Mouse (Mus musculus): Measurements from ENCODE around the gene Ak2. TPM values are rescaled to one million over a fixed set of nuclear protein-coding genes. Genes with fewer than 3 reads are reported as not detected.

The Ak2 gene
- total and polyA plus RNA-seq, 2 experiments from 2014 or later: 58.6 to 148 TPM

GRCm38 (mm10) chr4:129000786-129001185 is 9.0 kb downstream of the Ak2 start:
- Histone ChIP-seq H3K4me1 (ENCODE audit: control insufficient read depth, insufficient read depth) (no peaks in the 10 kb centered on the region; the same call in 1 of the 2 replicates), H3K9ac (replicated peaks; ENCODE audit: low read depth, low read length) (no peak overlapping the region), H3K4me3 (ENCODE audit: low read depth, low read length) (no peak overlapping the region), H3K36me3 (replicated peaks; ENCODE audit: control insufficient read depth, insufficient read depth, low read length) (peaks cover 66% of the 10 kb centered on the region), H3K4me2 (ENCODE audit: low read depth, low read length) (no peak overlapping the region), H3K9me3 (replicated peaks; ENCODE audit: control insufficient read depth, low read length) (no peaks in the 10 kb centered on the region), H3K27me3 (ENCODE audit: control insufficient read depth, insufficient read depth, low read length) (no peaks in the 10 kb centered on the region), H3K27ac (ENCODE audit: low read depth) (no peak overlapping the region)
- 62% methylated on average over 3 of the region's 3 CpGs for WGBS
- no peak for ATAC-seq (ENCODE audit: insufficient read depth, low read depth)
- no peak for TF ChIP-seq CTCF (IDR thresholded peaks at IDR 0.05; ENCODE audit: low read depth)
- no peak for TF ChIP-seq EP300 (IDR thresholded peaks at IDR 0.05; ENCODE audit: low read depth)
- DNase-seq (ENCODE audit: low spot score): no peak

DNA sequence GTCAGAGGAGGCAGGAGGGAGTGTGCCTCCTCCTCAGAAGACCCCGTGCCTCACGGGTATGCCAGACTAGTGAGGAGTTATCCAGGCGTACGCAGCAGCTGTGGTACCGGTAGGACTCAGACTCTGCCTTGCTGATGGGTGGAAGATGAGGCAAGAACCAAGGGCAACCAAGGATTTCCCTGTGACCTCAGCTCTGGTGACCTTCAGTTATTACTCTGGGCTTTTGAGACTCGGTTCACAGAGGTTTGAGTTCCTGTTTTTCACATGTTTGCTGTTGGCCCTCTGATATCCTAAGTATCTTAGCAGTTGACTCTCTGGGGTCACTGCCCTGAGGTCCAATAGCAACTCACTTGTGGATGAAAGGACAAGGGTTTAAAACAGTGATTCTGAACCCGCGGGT is 12.0 kb downstream of the Ak2 start:
- Histone ChIP-seq H3K9me3 (replicated peaks; ENCODE audit: control insufficient read depth, low read length) (no peaks in the 10 kb centered on the region), H3K9ac (replicated peaks; ENCODE audit: low read depth, low read length) (no peak overlapping the region), H3K27ac (ENCODE audit: low read depth) (no peak overlapping the region), H3K4me3 (ENCODE audit: low read depth, low read length) (no peak overlapping the region), H3K4me2 (ENCODE audit: low read depth, low read length) (no peak overlapping the region), H3K4me1 (ENCODE audit: control insufficient read depth, insufficient read depth) (no peaks in the 10 kb centered on the region), H3K36me3 (replicated peaks; ENCODE audit: control insufficient read depth, insufficient read depth, low read length) (peaks cover 90% of the 10 kb centered on the region), H3K27me3 (ENCODE audit: control insufficient read depth, insufficient read depth, low read length) (no peaks in the 10 kb centered on the region)
- 79% methylated on average over 8 of the region's 8 CpGs for WGBS
- no peak for DNase-seq (ENCODE audit: low spot score)
- no peak for ATAC-seq (ENCODE audit: insufficient read depth, low read depth)
- no peak for TF ChIP-seq CTCF (IDR thresholded peaks at IDR 0.05; ENCODE audit: low read depth)

GRCm38 (mm10) chr4:129008006-129008519 is 16.3 kb downstream of the Ak2 start:
- 85% methylated on average over 12 of the region's 12 CpGs for WGBS

GRCm38 (mm10) chr4:129008672-129009071 is 16.9 kb downstream of the Ak2 start:
- H3K9me3 ChIP-seq (replicated peaks; ENCODE audit: control insufficient read depth, low read length): no peaks in the 10 kb centered on the region
- H3K9ac ChIP-seq (replicated peaks; ENCODE audit: low read depth, low read length): no peak overlapping the region
- ATAC-seq (ENCODE audit: insufficient read depth, low read depth) (no peak), DNase-seq (ENCODE audit: low spot score) (no peak)
- no peak overlapping the region for H3K4me3 ChIP-seq (ENCODE audit: low read depth, low read length)
- no peak overlapping the region for H3K27ac ChIP-seq (ENCODE audit: low read depth)
- H3K4me1 ChIP-seq (ENCODE audit: control insufficient read depth, insufficient read depth): peaks cover 11% of the 10 kb centered on the region
- no peak overlapping the region for H3K4me2 ChIP-seq (ENCODE audit: low read depth, low read length)
- H3K36me3 ChIP-seq (replicated peaks; ENCODE audit: control insufficient read depth, insufficient read depth, low read length): peaks cover 57% of the 10 kb centered on the region
- TF ChIP-seq EP300 (IDR thresholded peaks at IDR 0.05; ENCODE audit: low read depth): no peak
- no peak for TF ChIP-seq CTCF (IDR thresholded peaks at IDR 0.05; ENCODE audit: low read depth)
- 65% methylated on average over 3 of the region's 3 CpGs for WGBS
- no peaks in the 10 kb centered on the region for H3K27me3 ChIP-seq (ENCODE audit: control insufficient read depth, insufficient read depth, low read length)

More at GRCm38 (mm10) chr4:129008006-129008519, 16.3 kb downstream of the Ak2 start:
- TF ChIP-seq CTCF (IDR thresholded peaks at IDR 0.05; ENCODE audit: low read depth): no peak
- no peak for TF ChIP-seq EP300 (IDR thresholded peaks at IDR 0.05; ENCODE audit: low read depth)
- Histone ChIP-seq H3K9ac (replicated peaks; ENCODE audit: low read depth, low read length) (no peak overlapping the region), H3K27me3 (ENCODE audit: control insufficient read depth, insufficient read depth, low read length) (no peaks in the 10 kb centered on the region), H3K36me3 (replicated peaks; ENCODE audit: control insufficient read depth, insufficient read depth, low read length) (peaks cover 63% of the 10 kb centered on the region), H3K4me1 (ENCODE audit: control insufficient read depth, insufficient read depth) (peaks cover 11% of the 10 kb centered on the region), H3K4me3 (ENCODE audit: low read depth, low read length) (no peak overlapping the region), H3K4me2 (ENCODE audit: low read depth, low read length) (no peak overlapping the region), H3K9me3 (replicated peaks; ENCODE audit: control insufficient read depth, low read length) (no peaks in the 10 kb centered on the region), H3K27ac (ENCODE audit: low read depth) (no peak overlapping the region)
- no peak for ATAC-seq (ENCODE audit: insufficient read depth, low read depth)
- DNase-seq (ENCODE audit: low spot score): no peak

GRCm38 (mm10) chr4:129009521-129009920 is 17.8 kb downstream of the Ak2 start:
- peaks cover 53% of the 10 kb centered on the region for H3K36me3 ChIP-seq (replicated peaks; ENCODE audit: control insufficient read depth, insufficient read depth, low read length)
- H3K4me3 ChIP-seq (ENCODE audit: low read depth, low read length): no peak overlapping the region
- no peak overlapping the region for H3K9ac ChIP-seq (replicated peaks; ENCODE audit: low read depth, low read length)
- no peak overlapping the region for H3K4me2 ChIP-seq (ENCODE audit: low read depth, low read length)
- H3K27ac ChIP-seq (ENCODE audit: low read depth): peak overlapping the region; percentile 51
- H3K9me3 ChIP-seq (replicated peaks; ENCODE audit: control insufficient read depth, low read length): no peaks in the 10 kb centered on the region
- H3K4me1 ChIP-seq (ENCODE audit: control insufficient read depth, insufficient read depth): peaks cover 11% of the 10 kb centered on the region
- WGBS: 63% methylated on average over 5 of the region's 5 CpGs
- no peak for TF ChIP-seq EP300 (IDR thresholded peaks at IDR 0.05; ENCODE audit: low read depth)
- no peak for TF ChIP-seq CTCF (IDR thresholded peaks at IDR 0.05; ENCODE audit: low read depth)
- DNase-seq (ENCODE audit: low spot score) (no peak), ATAC-seq (ENCODE audit: insufficient read depth, low read depth) (no peak)
- H3K27me3 ChIP-seq (ENCODE audit: control insufficient read depth, insufficient read depth, low read length): no peaks in the 10 kb centered on the region

DNA sequence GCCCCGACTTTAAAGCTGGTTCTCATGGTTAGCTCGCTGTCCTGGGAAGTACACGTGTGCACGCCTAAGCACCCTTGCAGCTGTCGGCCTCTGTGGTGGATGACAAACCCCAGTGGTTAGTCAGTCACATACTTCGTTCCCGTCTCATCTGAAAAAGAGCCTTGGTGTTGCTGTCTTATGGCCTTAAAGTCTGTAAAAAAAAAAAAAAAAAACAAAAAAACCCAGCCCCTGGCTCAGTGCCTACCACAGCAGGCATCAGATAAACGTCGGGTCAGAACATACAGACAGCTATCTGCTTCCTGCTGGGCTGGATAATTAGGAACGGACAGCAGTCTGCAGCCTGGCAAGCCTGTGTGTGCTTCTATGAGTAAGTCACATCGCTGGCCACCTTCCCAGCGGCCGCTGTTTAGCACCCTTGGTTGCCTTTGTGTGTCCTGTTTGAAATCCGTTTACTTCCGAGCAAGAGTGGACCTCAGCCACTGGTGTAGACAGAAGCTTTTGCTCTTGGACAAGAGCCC is 19.9 kb downstream of the Ak2 start:
- Histone ChIP-seq H3K36me3 (replicated peaks; ENCODE audit: control insufficient read depth, insufficient read depth, low read length) (peaks cover 38% of the 10 kb centered on the region), H3K4me1 (ENCODE audit: control insufficient read depth, insufficient read depth) (peaks cover 17% of the 10 kb centered on the region), H3K4me3 (ENCODE audit: low read depth, low read length) (no peak overlapping the region), H3K27me3 (ENCODE audit: control insufficient read depth, insufficient read depth, low read length) (no peaks in the 10 kb centered on the region), H3K27ac (ENCODE audit: low read depth) (peak overlapping the region; percentile 55), H3K9ac (replicated peaks; ENCODE audit: low read depth, low read length) (no peak overlapping the region), H3K4me2 (ENCODE audit: low read depth, low read length) (no peak overlapping the region), H3K9me3 (replicated peaks; ENCODE audit: control insufficient read depth, low read length) (no peaks in the 10 kb centered on the region)
- peak; percentile 53 for DNase-seq (ENCODE audit: low spot score)
- peak; percentile 37; the same call in 1 of the 2 replicates for ATAC-seq (ENCODE audit: insufficient read depth, low read depth)
- TF ChIP-seq CTCF (IDR thresholded peaks at IDR 0.05; ENCODE audit: low read depth): no peak
- TF ChIP-seq EP300 (IDR thresholded peaks at IDR 0.05; ENCODE audit: low read depth): no peak
- 26% methylated on average over 15 of the region's 15 CpGs for WGBS
